Mouse (Mus musculus) CD4-positive helper T cell, adult 2 months (primary cell): ENCODE measurements around the gene Relb.
A peak's percentile ranks its signal among the peaks of the same experiment; 100 is the strongest.

Experiments used
- DNase-seq: peaks from one replicate; pipeline ENCODE4 v3.0.0-alpha.2; 2012; ENCODE audit warnings: low read depth, missing footprints, low spot score

The Relb gene

GRCm38 (mm10) chr7:19629361-19629734 is at the start of gene Relb:
Gene Relb (minus strand): TSS chr7:19629438.
- DNase-seq = peak; percentile 92

GRCm38 (mm10) chr7:19678901-19679300 is 49.7 kb upstream of the Relb start:
- DNase-seq = no peak

GRCm38 (mm10) chr7:19677872-19678271 is 48.6 kb upstream of the Relb start, which contains the start of gene Apoc2:
Gene Apoc2 (minus strand): TSS chr7:19677941.
- DNase-seq = no peak

GRCm38 (mm10) chr7:19676662-19677061 is 47.4 kb upstream of the Relb start:
- DNase-seq = no peak

- DNase-seq = no peak
These were observed 46.6 kb upstream of the Relb start for GRCm38 (mm10) chr7:19675824-19676223.

- DNase-seq = no peak
These were observed 44.0 kb upstream of the Relb start for GRCm38 (mm10) chr7:19673083-19673699.

- DNase-seq = no peak
These were observed 42.3 kb upstream of the Relb start for GRCm38 (mm10) chr7:19671511-19671910.

- DNase-seq = peak; percentile 88
These were observed 39.9 kb upstream of the Relb start for GRCm38 (mm10) chr7:19668947-19669721.

- DNase-seq = no peak
These were observed 38.2 kb upstream of the Relb start for GRCm38 (mm10) chr7:19667434-19667833.

GRCm38 (mm10) chr7:19666750-19667149 is 37.5 kb upstream of the Relb start:
- no peak for DNase-seq

- DNase-seq = peak; percentile 98
These were observed 36.0 kb upstream of the Relb start, which contains the start of gene Clptm1 for GRCm38 (mm10) chr7:19664955-19665841. Gene Clptm1 (minus strand): TSS chr7:19665033.

GRCm38 (mm10) chr7:19664455-19664954 is 35.3 kb upstream of the Relb start:
- DNase-seq = no peak

GRCm38 (mm10) chr7:19663940-19664339 is 34.7 kb upstream of the Relb start:
- peak; percentile 13 for DNase-seq

GRCm38 (mm10) chr7:19652614-19653013 is 23.4 kb upstream of the Relb start:
- no peak for DNase-seq

- DNase-seq = no peak
These were observed 22.0 kb upstream of the Relb start for GRCm38 (mm10) chr7:19651063-19651786.

- no peak for DNase-seq
These were observed 12.0 kb upstream of the Relb start for GRCm38 (mm10) chr7:19641223-19641622.

GRCm38 (mm10) chr7:19635074-19635827 is 6.0 kb upstream of the Relb start:
- DNase-seq = no peak

GRCm38 (mm10) chr7:19634591-19634990 is 5.4 kb upstream of the Relb start:
- DNase-seq = no peak

GRCm38 (mm10) chr7:19633855-19634254 is 4.6 kb upstream of the Relb start:
- DNase-seq = no peak

GRCm38 (mm10) chr7:19633197-19633596 is 4.0 kb upstream of the Relb start:
- no peak for DNase-seq
